Mouse (Mus musculus): ENCODE results near the gene Pogz. TPM values are rescaled to one million over a fixed set of nuclear protein-coding genes. Genes with fewer than 3 reads are reported as not detected.

Pogz gene
- polyA plus RNA-seq, 1 experiment from 2014 or later: 12.9 TPM

DNA sequence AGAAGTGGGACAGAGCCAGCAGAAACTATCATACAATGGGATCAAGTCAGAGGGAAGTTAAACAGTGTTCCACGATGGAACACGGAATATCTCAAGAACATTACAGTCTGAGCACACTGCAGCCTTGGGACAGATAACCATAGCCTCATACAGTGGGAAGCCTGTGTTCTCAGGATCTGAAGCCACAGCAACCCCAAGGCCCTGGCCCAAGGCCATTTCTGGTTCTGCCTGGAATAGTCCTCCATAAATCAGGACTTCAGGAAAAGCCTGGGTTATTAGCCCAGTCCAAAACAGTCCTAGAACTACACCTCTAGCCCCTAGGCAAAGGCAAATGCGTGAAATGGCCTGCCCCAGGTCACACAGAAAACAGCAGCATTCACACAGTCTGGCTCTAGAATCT, 23.7 kb upstream of the Pogz start:
- WGBS: 68% methylated on average over 3 of the region's 3 CpGs
- H3K36me3 ChIP-seq: no peaks in the 10 kb centered on the region
- no peak overlapping the region for H3K9ac ChIP-seq
- H3K27me3 ChIP-seq: no peaks in the 10 kb centered on the region
- no peaks in the 10 kb centered on the region for H3K9me3 ChIP-seq
- no peaks in the 10 kb centered on the region for H3K4me1 ChIP-seq
- H3K4me3 ChIP-seq: no peak overlapping the region
- no peak overlapping the region for H3K27ac ChIP-seq
- no peak for ATAC-seq (ENCODE audit: insufficient number of reproducible peaks, low FRiP score, low TSS enrichment, low read depth)
- H3K4me2 ChIP-seq: no peak overlapping the region

DNA sequence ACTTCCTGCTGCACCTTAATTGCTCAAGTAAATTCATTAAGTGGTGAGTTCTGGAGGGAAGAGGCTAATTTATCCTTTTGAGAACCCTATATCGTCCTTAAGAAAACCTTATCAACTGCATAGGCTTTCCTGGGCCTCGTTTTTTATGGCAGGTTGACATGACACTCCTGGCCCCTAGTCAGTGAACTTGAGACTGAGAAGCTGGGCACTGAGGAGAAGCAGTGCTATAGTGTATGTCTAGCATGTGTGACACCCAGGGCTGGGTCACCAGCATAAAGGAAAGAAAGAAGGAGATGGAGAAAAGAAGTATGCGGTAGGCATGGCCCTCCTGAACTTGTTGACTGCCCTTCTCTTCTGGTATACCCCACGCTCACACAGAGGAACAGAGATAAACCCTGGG, 23.3 kb upstream of the Pogz start:
- no peak overlapping the region for H3K4me3 ChIP-seq
- H3K4me2 ChIP-seq: no peak overlapping the region
- ATAC-seq (ENCODE audit: insufficient number of reproducible peaks, low FRiP score, low TSS enrichment, low read depth): no peak
- WGBS: 66% methylated on average over 4 of the region's 4 CpGs
- H3K27ac ChIP-seq: no peak overlapping the region
- H3K4me1 ChIP-seq: no peaks in the 10 kb centered on the region
- H3K36me3 ChIP-seq: no peaks in the 10 kb centered on the region
- no peak overlapping the region for H3K9ac ChIP-seq
- no peaks in the 10 kb centered on the region for H3K9me3 ChIP-seq
- H3K27me3 ChIP-seq: no peaks in the 10 kb centered on the region

GRCm38 (mm10) chr3:94814663-94815062, 22.7 kb upstream of the Pogz start:
- Histone ChIP-seq H3K4me2 (no peak overlapping the region), H3K27me3 (no peaks in the 10 kb centered on the region), H3K4me3 (no peak overlapping the region), H3K9me3 (no peaks in the 10 kb centered on the region), H3K27ac (no peak overlapping the region), H3K9ac (no peak overlapping the region), H3K4me1 (no peaks in the 10 kb centered on the region), H3K36me3 (no peaks in the 10 kb centered on the region)
- no peak for ATAC-seq (ENCODE audit: insufficient number of reproducible peaks, low FRiP score, low TSS enrichment, low read depth)
- WGBS: 73% methylated on average over 4 of the region's 4 CpGs

GRCm38 (mm10) chr3:94815603-94816002, 21.8 kb upstream of the Pogz start:
- no peaks in the 10 kb centered on the region for H3K4me1 ChIP-seq
- H3K4me3 ChIP-seq: no peak overlapping the region
- no peak for ATAC-seq (ENCODE audit: insufficient number of reproducible peaks, low FRiP score, low TSS enrichment, low read depth)
- H3K9ac ChIP-seq: no peak overlapping the region
- H3K27me3 ChIP-seq: no peaks in the 10 kb centered on the region
- no peaks in the 10 kb centered on the region for H3K36me3 ChIP-seq
- H3K9me3 ChIP-seq: no peaks in the 10 kb centered on the region
- H3K4me2 ChIP-seq: no peak overlapping the region
- H3K27ac ChIP-seq: no peak overlapping the region

DNA sequence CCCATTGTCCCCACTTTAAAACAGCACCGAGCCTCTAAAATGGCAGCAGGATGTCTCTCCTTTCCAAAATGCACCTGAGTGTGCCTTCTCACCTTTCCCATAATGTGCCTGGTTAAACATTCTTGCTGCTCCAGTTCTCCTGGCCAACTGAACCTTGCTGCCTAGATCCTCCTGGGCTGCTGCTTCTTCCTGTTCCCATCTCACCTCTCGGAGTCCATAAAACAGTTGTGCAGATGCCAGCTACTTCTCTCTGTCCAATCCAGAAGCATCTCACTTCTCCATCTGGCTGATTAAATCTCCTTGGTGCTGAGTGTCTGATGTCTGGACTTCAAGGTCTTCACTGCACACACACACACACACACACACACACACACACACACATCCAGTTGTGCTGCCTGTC, 19.6 kb upstream of the Pogz start:
- H3K9me3 ChIP-seq: no peaks in the 10 kb centered on the region
- ATAC-seq (ENCODE audit: insufficient number of reproducible peaks, low FRiP score, low TSS enrichment, low read depth): no peak
- WGBS: 80% methylated on average over 2 of the region's 2 CpGs

DNA sequence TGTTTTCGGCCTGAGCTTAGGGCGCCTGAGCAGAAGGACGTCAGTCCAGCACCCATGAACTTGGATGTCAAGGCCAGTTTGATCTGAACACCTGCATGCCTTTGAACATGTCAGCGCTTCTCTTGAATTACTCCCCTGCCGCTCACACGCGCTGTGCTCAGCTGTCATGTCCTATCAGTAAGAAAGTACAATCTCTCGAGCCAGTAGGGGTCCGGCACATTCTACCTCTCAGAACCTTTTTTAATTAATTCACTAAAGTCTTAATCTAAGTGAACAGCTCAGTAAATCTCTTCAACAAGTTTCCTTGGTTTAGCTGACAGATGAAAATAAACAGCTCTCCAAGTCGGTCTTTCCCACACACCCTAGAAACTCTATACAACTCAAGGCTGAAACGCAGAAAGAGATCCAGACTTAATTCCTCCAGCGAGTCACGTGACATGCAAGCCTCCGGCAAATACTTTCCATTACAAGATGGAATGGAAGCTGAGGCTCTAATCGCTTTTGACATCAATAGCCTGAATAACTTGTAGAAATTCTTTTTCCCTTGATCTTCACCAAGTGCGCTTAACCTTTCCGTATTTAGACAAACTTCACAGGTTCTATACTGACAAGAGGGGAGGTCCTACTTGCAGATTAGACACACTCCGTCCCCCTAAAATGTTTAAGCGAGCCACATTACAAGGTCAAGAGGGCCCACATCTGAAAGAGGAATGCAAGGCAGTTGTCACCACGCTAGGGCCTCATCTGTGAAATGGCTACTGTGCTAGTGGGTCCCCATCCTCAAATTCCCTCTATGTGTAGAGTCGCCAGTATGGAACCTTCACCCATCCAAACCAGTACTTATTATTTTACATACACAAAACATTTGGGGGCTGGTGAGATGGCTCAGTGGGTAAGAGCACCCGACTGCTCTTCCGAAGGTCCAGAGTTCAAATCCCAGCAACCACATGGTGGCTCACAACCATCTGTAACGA, 17.6 kb upstream of the Pogz start:
- H3K36me3 ChIP-seq: no peaks in the 10 kb centered on the region
- no peak overlapping the region for H3K27ac ChIP-seq
- no peak overlapping the region for H3K4me3 ChIP-seq
- H3K9ac ChIP-seq: no peak overlapping the region
- H3K4me2 ChIP-seq: no peak overlapping the region
- no peaks in the 10 kb centered on the region for H3K4me1 ChIP-seq
- WGBS: 63% methylated on average over 24 of the region's 24 CpGs
- H3K9me3 ChIP-seq: no peaks in the 10 kb centered on the region
- no peak for ATAC-seq (ENCODE audit: insufficient number of reproducible peaks, low FRiP score, low TSS enrichment, low read depth)
- no peaks in the 10 kb centered on the region for H3K27me3 ChIP-seq

More for the DNA sequence above, 19.6 kb upstream of the Pogz start:
- no peaks in the 10 kb centered on the region for H3K4me1 ChIP-seq
- H3K9ac ChIP-seq: no peak overlapping the region
- H3K27me3 ChIP-seq: no peaks in the 10 kb centered on the region
- H3K27ac ChIP-seq: no peak overlapping the region
- H3K4me3 ChIP-seq: no peak overlapping the region
- no peaks in the 10 kb centered on the region for H3K36me3 ChIP-seq
- H3K4me2 ChIP-seq: no peak overlapping the region

DNA sequence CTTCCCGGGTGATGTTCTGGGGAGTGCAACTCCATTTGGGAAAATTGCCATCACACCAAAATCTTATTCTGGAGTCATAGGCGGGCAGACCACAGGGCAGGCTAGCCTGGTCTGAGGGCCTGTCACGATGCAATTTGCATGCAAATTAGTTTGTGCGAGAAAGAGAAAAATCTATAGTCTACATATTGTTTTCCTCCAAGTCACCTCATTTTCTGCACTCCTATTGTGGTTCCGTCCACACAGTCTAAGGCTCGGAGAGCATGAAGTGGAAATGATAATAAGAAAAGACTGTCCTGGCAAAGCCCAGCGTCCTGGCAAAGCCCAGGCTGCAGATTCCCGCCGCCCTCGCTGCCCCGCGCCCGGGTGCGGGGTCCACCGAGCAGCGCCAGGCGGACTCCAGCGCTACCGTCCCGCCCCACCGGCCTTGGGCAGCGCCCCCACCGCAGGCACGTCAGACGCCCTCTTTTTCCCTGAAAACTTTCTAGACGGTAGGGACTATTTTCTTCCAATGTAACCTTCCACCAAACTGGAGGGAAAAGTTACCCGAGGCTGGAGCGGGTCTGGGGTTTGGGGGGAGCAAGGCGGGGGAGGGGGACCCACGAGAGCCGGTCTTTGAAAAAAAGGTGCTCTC, 16.2 kb upstream of the Pogz start:
- H3K27ac ChIP-seq: peak overlapping the region; percentile 92
- H3K9ac ChIP-seq: peak overlapping the region; percentile 83
- no peaks in the 10 kb centered on the region for H3K9me3 ChIP-seq
- peak; percentile 40; the same call in 1 of the 2 replicates for ATAC-seq (ENCODE audit: insufficient number of reproducible peaks, low FRiP score, low TSS enrichment, low read depth)
- H3K4me1 ChIP-seq: no peaks in the 10 kb centered on the region
- WGBS: 2% methylated on average over 31 of the region's 31 CpGs
- H3K4me3 ChIP-seq: peak overlapping the region; percentile 64
- H3K27me3 ChIP-seq: no peaks in the 10 kb centered on the region
- peak overlapping the region; percentile 68 for H3K4me2 ChIP-seq
- H3K36me3 ChIP-seq: no peaks in the 10 kb centered on the region

DNA sequence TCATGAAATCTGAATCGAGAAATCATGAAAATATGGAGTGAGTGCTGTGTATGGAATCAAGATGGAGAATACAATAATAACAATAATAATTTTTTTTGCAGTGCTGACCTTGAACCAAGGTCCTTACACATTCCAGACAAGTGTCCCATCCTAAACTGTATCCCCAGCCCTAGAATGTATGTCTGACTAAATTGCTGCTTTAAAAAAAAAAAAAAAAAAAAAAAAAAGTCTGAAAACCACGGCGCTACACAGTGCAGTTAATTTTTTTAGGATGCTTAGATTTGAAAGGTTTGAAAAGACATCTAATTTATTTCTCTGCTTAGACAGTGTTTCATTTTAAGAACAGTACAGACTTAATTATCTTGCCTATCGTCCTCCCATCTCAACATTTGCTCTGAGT, 15.3 kb upstream of the Pogz start:
- Histone ChIP-seq H3K4me3 (peak overlapping the region; percentile 64; the same call in 1 of the 2 replicates), H3K9me3 (no peaks in the 10 kb centered on the region), H3K4me1 (peaks cover 6% of the 10 kb centered on the region; the same call in 1 of the 2 replicates), H3K27ac (no peak overlapping the region), H3K36me3 (no peaks in the 10 kb centered on the region), H3K4me2 (0 out of 2 replicates have a peak overlapping the region, but pooled peaks have one; percentile 68), H3K27me3 (no peaks in the 10 kb centered on the region), H3K9ac (no peak overlapping the region)
- 76% methylated on average over 4 of the region's 4 CpGs for WGBS
- no peak for ATAC-seq (ENCODE audit: insufficient number of reproducible peaks, low FRiP score, low TSS enrichment, low read depth)

DNA sequence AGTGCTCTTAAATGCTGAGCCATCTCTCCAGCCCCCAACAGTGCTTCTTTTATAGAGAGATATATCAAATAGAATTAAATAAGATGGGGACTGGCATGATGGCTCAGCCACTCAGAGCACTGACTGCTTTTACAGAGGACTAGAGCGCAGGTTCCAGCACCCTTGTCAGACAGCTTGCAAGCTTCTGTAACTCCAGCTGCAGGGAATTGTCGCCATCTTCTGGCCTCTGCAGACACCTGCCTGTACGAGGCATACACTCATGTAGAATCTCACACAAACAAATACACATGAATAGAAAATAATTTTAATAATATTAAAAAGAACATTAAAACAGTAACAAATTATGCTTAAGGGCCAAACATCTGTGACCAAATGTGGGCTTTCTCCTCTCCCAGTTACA, 13.3 kb upstream of the Pogz start:
- ATAC-seq (ENCODE audit: insufficient number of reproducible peaks, low FRiP score, low TSS enrichment, low read depth): no peak
- no peak overlapping the region for H3K27ac ChIP-seq
- WGBS: 75% methylated on average over 3 of the region's 3 CpGs

GRCm38 (mm10) chr3:94832100-94832499, 5.3 kb upstream of the Pogz start:
- H3K4me3 ChIP-seq: no peak overlapping the region
- ATAC-seq (ENCODE audit: insufficient number of reproducible peaks, low FRiP score, low TSS enrichment, low read depth): no peak
- no peak overlapping the region for H3K27ac ChIP-seq
- WGBS: 29% methylated on average over 9 of the region's 9 CpGs
- H3K4me2 ChIP-seq: no peak overlapping the region
- no peaks in the 10 kb centered on the region for H3K4me1 ChIP-seq
- no peaks in the 10 kb centered on the region for H3K36me3 ChIP-seq
- no peaks in the 10 kb centered on the region for H3K27me3 ChIP-seq
- no peak overlapping the region for H3K9ac ChIP-seq
- no peaks in the 10 kb centered on the region for H3K9me3 ChIP-seq

More for the DNA sequence above, 13.3 kb upstream of the Pogz start:
- Histone ChIP-seq H3K4me3 (no peak overlapping the region), H3K36me3 (no peaks in the 10 kb centered on the region), H3K9me3 (no peaks in the 10 kb centered on the region), H3K9ac (no peak overlapping the region), H3K27me3 (no peaks in the 10 kb centered on the region), H3K4me2 (no peak overlapping the region), H3K4me1 (peaks cover 6% of the 10 kb centered on the region; the same call in 1 of the 2 replicates)

GRCm38 (mm10) chr3:94832701-94833100, 4.7 kb upstream of the Pogz start:
- Histone ChIP-seq H3K4me2 (no peak overlapping the region), H3K27me3 (no peaks in the 10 kb centered on the region), H3K9ac (no peak overlapping the region), H3K36me3 (no peaks in the 10 kb centered on the region), H3K27ac (no peak overlapping the region), H3K9me3 (no peaks in the 10 kb centered on the region), H3K4me3 (no peak overlapping the region), H3K4me1 (no peaks in the 10 kb centered on the region)
- WGBS: 73% methylated on average over 5 of the region's 5 CpGs
- no peak for ATAC-seq (ENCODE audit: insufficient number of reproducible peaks, low FRiP score, low TSS enrichment, low read depth)

DNA sequence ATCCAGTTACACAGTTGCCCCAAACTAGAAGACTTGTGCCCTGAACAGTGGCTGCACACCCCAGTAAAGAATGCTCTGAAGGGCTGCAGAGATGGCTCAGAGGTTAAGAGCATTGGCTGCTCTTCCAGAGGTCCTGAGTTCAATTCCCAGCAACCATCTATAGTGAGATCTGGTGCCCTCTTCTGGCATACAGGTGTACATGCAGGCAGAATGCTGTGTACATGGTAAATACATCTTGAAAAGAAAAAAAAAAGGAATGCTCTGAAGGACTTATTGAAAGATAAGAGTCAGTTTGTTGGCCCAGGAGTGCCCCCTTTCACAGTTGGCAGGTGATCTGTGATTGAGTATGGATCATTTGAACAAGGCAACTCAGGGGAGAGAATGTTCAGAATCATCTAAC, 4.0 kb upstream of the Pogz start:
- no peaks in the 10 kb centered on the region for H3K27me3 ChIP-seq
- H3K4me3 ChIP-seq: no peak overlapping the region
- no peak overlapping the region for H3K9ac ChIP-seq
- no peaks in the 10 kb centered on the region for H3K4me1 ChIP-seq
- H3K9me3 ChIP-seq: no peaks in the 10 kb centered on the region
- H3K4me2 ChIP-seq: no peak overlapping the region
- H3K27ac ChIP-seq: no peak overlapping the region
- ATAC-seq (ENCODE audit: insufficient number of reproducible peaks, low FRiP score, low TSS enrichment, low read depth): no peak
- H3K36me3 ChIP-seq: no peaks in the 10 kb centered on the region
